Mouse (Mus musculus) embryonic facial prominence, embryonic 10.5 days (tissue): ENCODE measurements around the gene Unc93b1. TPM values are rescaled to one million over a fixed set of nuclear protein-coding genes. Genes with fewer than 3 reads are reported as not detected.
"Not testable (repeated sequence)": the region's sequence is repeated elsewhere in the genome, so short reads cannot be mapped to it uniquely, and the experiment has no call there.

Experiments used
- DNase-seq: peaks from one replicate; pipeline ENCODE4 v3.0.0-alpha.2; 2017; ENCODE audit warnings: low spot score
- H3K27ac ChIP-seq: fragments of 300-500 bp; sonication (generic); replicated peaks from 2 replicates; pipeline ENCODE4 v1.5.1; 2016; ENCODE audit warnings: mild to moderate bottlenecking
- H3K27me3 ChIP-seq: fragments of 300-500 bp; sonication (generic); replicated peaks from 2 replicates; pipeline ENCODE4 v1.6.1; 2016; ENCODE audit warnings: low read depth, mild to moderate bottlenecking; ENCODE audit not compliant: poor library complexity, severe bottlenecking
- H3K36me3 ChIP-seq: fragments of 300-500 bp; sonication (generic); replicated peaks from 2 replicates; pipeline ENCODE4 v1.6.1; 2016; ENCODE audit warnings: mild to moderate bottlenecking, moderate library complexity
- H3K4me1 ChIP-seq: fragments of 300-500 bp; sonication (generic); 2 replicates; pipeline ENCODE4 v1.6.1; 2016
- H3K4me3 ChIP-seq: fragments of 300-500 bp; sonication (generic); 2 replicates; pipeline ENCODE4 v1.5.1; 2016; ENCODE audit warnings: mild to moderate bottlenecking, moderate library complexity
- H3K9me3 ChIP-seq: fragments of 300-500 bp; sonication (generic); 2 replicates; pipeline ENCODE4 v1.6.1; 2016; ENCODE audit warnings: mild to moderate bottlenecking
- WGBS: fragments of 180-500 bp; shearing (Covaris S2); methylation state at CpG from one replicate; pipeline ENCODE4 v1.1.7; 2016; 5-methylcytosine and 5-hydroxymethylcytosine counted together
- polyA plus RNA-seq: library from polyadenylated mRNA; unstranded; fragments of >200 nt; fragmentation: Nextera tagmentation; extraction: Ambion mirVana; gene quantifications from 2 replicates; pipeline ENCODE4 v1.2.1, GENCODE M21; 2016

Gene Unc93b1
- polyA plus RNA-seq, 1 experiment from 2014 or later: 8.4 TPM

GRCm38 (mm10) chr19:3957296-3958036, 22.5 kb downstream of the Unc93b1 start:
- WGBS: 76% methylated on average over 5 of the region's 5 CpGs
- H3K27ac ChIP-seq, H3K4me3 ChIP-seq, H3K9me3 ChIP-seq, H3K4me1 ChIP-seq, DNase-seq, H3K27me3 ChIP-seq, H3K36me3 ChIP-seq: not testable (repeated sequence)

GRCm38 (mm10) chr19:3958470-3958869, 23.5 kb downstream of the Unc93b1 start, which contains the start of gene Aldh3b3:
TSS of gene Aldh3b3 (plus strand) at chr19:3958645.
- Histone ChIP-seq H3K4me1 (0 out of 2 replicates have a peak, but pooled peaks cover 3% of the 10 kb centered on the region), H3K36me3 (no peaks in the 10 kb centered on the region), H3K27me3 (no peaks in the 10 kb centered on the region), H3K27ac (no peak within 1 kb of the TSS), H3K4me3 (no peak within 1 kb of the TSS), H3K9me3 (no peaks in the 10 kb centered on the region)
- WGBS: 80% methylated on average over 4 of the region's 4 CpGs
- DNase-seq: no peak

- no peak for DNase-seq
- Histone ChIP-seq H3K4me1 (0 out of 2 replicates have a peak, but pooled peaks cover 3% of the 10 kb centered on the region), H3K36me3 (no peaks in the 10 kb centered on the region), H3K4me3 (no peak overlapping the region), H3K27ac (no peak overlapping the region), H3K27me3 (no peaks in the 10 kb centered on the region), H3K9me3 (no peaks in the 10 kb centered on the region)
Measured at GRCm38 (mm10) chr19:3959030-3959429, 24.0 kb downstream of the Unc93b1 start.

GRCm38 (mm10) chr19:3960211-3960610, 25.2 kb downstream of the Unc93b1 start:
- no peak overlapping the region for H3K27ac ChIP-seq
- H3K4me1 ChIP-seq: 0 out of 2 replicates have a peak, but pooled peaks cover 3% of the 10 kb centered on the region
- DNase-seq: no peak
- H3K36me3 ChIP-seq: no peaks in the 10 kb centered on the region
- no peaks in the 10 kb centered on the region for H3K27me3 ChIP-seq
- no peak overlapping the region for H3K4me3 ChIP-seq
- 85% methylated on average over 5 of the region's 5 CpGs for WGBS
- H3K9me3 ChIP-seq: no peaks in the 10 kb centered on the region

- H3K27ac ChIP-seq, H3K4me1 ChIP-seq, H3K9me3 ChIP-seq, DNase-seq, H3K4me3 ChIP-seq, H3K36me3 ChIP-seq, H3K27me3 ChIP-seq: not testable (repeated sequence)
- 87% methylated on average over 6 of the region's 6 CpGs for whole genome bisulfite sequencing
Measured at GRCm38 (mm10) chr19:3961805-3962204, 26.8 kb downstream of the Unc93b1 start.

- H3K27ac ChIP-seq: no peak overlapping the region
- H3K27me3 ChIP-seq: no peaks in the 10 kb centered on the region
- H3K36me3 ChIP-seq: no peaks in the 10 kb centered on the region
- H3K4me1 ChIP-seq: no peaks in the 10 kb centered on the region
- no peak for DNase-seq
- no peak overlapping the region for H3K4me3 ChIP-seq
- no peaks in the 10 kb centered on the region for H3K9me3 ChIP-seq
- 16% methylated on average over 2 of the region's 2 CpGs for WGBS
Measured at GRCm38 (mm10) chr19:3962469-3962868, 27.5 kb downstream of the Unc93b1 start.

GRCm38 (mm10) chr19:3964030-3964429, 29.0 kb downstream of the Unc93b1 start:
- 74% methylated on average over 4 of the region's 4 CpGs for WGBS
- peaks cover 5% of the 10 kb centered on the region for H3K4me1 ChIP-seq
- DNase-seq: no peak
- no peak overlapping the region for H3K4me3 ChIP-seq
- no peaks in the 10 kb centered on the region for H3K36me3 ChIP-seq
- no peaks in the 10 kb centered on the region for H3K9me3 ChIP-seq
- no peaks in the 10 kb centered on the region for H3K27me3 ChIP-seq
- H3K27ac ChIP-seq: no peak overlapping the region

- Histone ChIP-seq H3K4me1 (peaks cover 23% of the 10 kb centered on the region), H3K36me3 (no peaks in the 10 kb centered on the region), H3K27ac (no peak overlapping the region), H3K4me3 (no peak overlapping the region), H3K9me3 (no peaks in the 10 kb centered on the region), H3K27me3 (no peaks in the 10 kb centered on the region)
- no peak for DNase-seq
- WGBS: 71% methylated on average over 11 of the region's 11 CpGs
Measured at GRCm38 (mm10) chr19:3966330-3967075, 31.5 kb downstream of the Unc93b1 start.

GRCm38 (mm10) chr19:3967258-3967657, 32.3 kb downstream of the Unc93b1 start:
- Histone ChIP-seq H3K4me1 (peaks cover 28% of the 10 kb centered on the region), H3K27me3 (no peaks in the 10 kb centered on the region), H3K9me3 (no peaks in the 10 kb centered on the region), H3K27ac (no peak overlapping the region), H3K4me3 (no peak overlapping the region), H3K36me3 (no peaks in the 10 kb centered on the region)
- DNase-seq: no peak
- 64% methylated on average over 3 of the region's 3 CpGs for WGBS

- no peaks in the 10 kb centered on the region for H3K36me3 ChIP-seq
- H3K27me3 ChIP-seq: no peaks in the 10 kb centered on the region
- H3K9me3 ChIP-seq: no peaks in the 10 kb centered on the region
- H3K27ac ChIP-seq: no peak within 1 kb of the TSS; the same call in none of the 2 replicates
- H3K4me1 ChIP-seq: peaks cover 34% of the 10 kb centered on the region
- WGBS: 29% methylated on average over 9 of the region's 9 CpGs
- H3K4me3 ChIP-seq: no peak within 1 kb of the TSS
- peak; percentile 53 for DNase-seq
Measured at GRCm38 (mm10) chr19:3972229-3972628, 37.2 kb downstream of the Unc93b1 start, which contains the start of gene Aldh3b2. TSS of gene Aldh3b2 (plus strand) at chr19:3972328.

- WGBS: 88% methylated on average over 6 of the region's 6 CpGs
Measured at GRCm38 (mm10) chr19:3974608-3975007, 39.6 kb downstream of the Unc93b1 start.

GRCm38 (mm10) chr19:3975866-3976265, 40.9 kb downstream of the Unc93b1 start:
- peaks cover 26% of the 10 kb centered on the region for H3K4me1 ChIP-seq
- DNase-seq: no peak
- no peaks in the 10 kb centered on the region for H3K9me3 ChIP-seq
- H3K4me3 ChIP-seq: no peak overlapping the region
- no peaks in the 10 kb centered on the region; the same call in 1 of the 2 replicates for H3K27me3 ChIP-seq
- H3K27ac ChIP-seq: no peak overlapping the region
- H3K36me3 ChIP-seq: no peaks in the 10 kb centered on the region
- 92% methylated on average over 2 of the region's 2 CpGs for WGBS

More at GRCm38 (mm10) chr19:3974608-3975007, 39.6 kb downstream of the Unc93b1 start:
- H3K9me3 ChIP-seq, H3K27me3 ChIP-seq, H3K4me3 ChIP-seq, H3K36me3 ChIP-seq, DNase-seq, H3K27ac ChIP-seq: not testable (repeated sequence)
- peaks cover 31% of the 10 kb centered on the region for H3K4me1 ChIP-seq

GRCm38 (mm10) chr19:3980309-3980708, 45.3 kb downstream of the Unc93b1 start:
- peaks cover 45% of the 10 kb centered on the region for H3K4me1 ChIP-seq
- H3K27me3 ChIP-seq: no peaks in the 10 kb centered on the region; the same call in 1 of the 2 replicates
- no peaks in the 10 kb centered on the region for H3K36me3 ChIP-seq
- no peaks in the 10 kb centered on the region for H3K9me3 ChIP-seq
- H3K4me3 ChIP-seq: no peak overlapping the region
- WGBS: 19% methylated on average over 4 of the region's 4 CpGs
- peak overlapping the region; percentile 12; the same call in 1 of the 2 replicates for H3K27ac ChIP-seq
- peak; percentile 75 for DNase-seq
